Comparison of ENCODE assay signal across 8 mouse cellular contexts in genomic region chr11:51584057-51584430, GRCm38 (mm10). TPM values are rescaled to one million over a fixed set of nuclear protein-coding genes. Genes with fewer than 3 reads are reported as not detected.
DNase-seq lines count a peak whose midpoint lies in the region; ATAC-seq and TF ChIP-seq lines count a peak whose summit lies in the region.

No protein-coding gene starts in this region.

- intact Hi-C loops in gastrocnemius, adult 2 months (cut with DNase I), result no loop called here

- TF ChIP-seq CTCF in gastrocnemius, adult 2 months (IDR thresholded peaks at IDR 0.05), result no peak
- no peak for TF ChIP-seq CTCF in testis, adult 2 months (IDR thresholded peaks at IDR 0.05; ENCODE audit: control insufficient read depth, insufficient read depth, insufficient replicate concordance, low read depth, low read length)

- H3K27ac ChIP-seq in gastrocnemius, adult 2 months, result peak overlapping the region; percentile 97
- peak overlapping the region; percentile 96 for H3K27ac ChIP-seq in testis, adult 2 months (ENCODE audit: control insufficient read depth, insufficient read depth, low read depth, low read length)
- H3K27ac ChIP-seq in hindbrain, embryonic 10.5 days, result peak overlapping the region; percentile 93

- peaks cover 23% of the 10 kb centered on the region for H3K4me1 ChIP-seq in testis, adult 2 months (ENCODE audit: control insufficient read depth, insufficient read depth, low read length)
- H3K4me1 ChIP-seq in hindbrain, embryonic 10.5 days (replicated peaks), result peaks cover 41% of the 10 kb centered on the region
- H3K4me1 ChIP-seq in megakaryocyte, embryonic 14.5 days, result peaks cover 89% of the 10 kb centered on the region

- TF ChIP-seq POLR2A in testis, adult 2 months (IDR thresholded peaks at IDR 0.05; ENCODE audit: control insufficient read depth, low read depth, low read length), result no peak

- no peak for DNase-seq in gastrocnemius, adult 2 months
- DNase-seq in gastrocnemius, adult 18-20 months (ENCODE audit: low spot score), result no peak
- DNase-seq in testis, postnatal 14 days (ENCODE audit: low spot score), result no peak
- no peak for DNase-seq in hindbrain, embryonic 10.5 days (ENCODE audit: low spot score)
- DNase-seq in cerebellum, adult 8-10 months, result no peak

- H3K36me3 ChIP-seq in testis, adult 2 months (ENCODE audit: control insufficient read depth, insufficient read depth, low read length), result no peaks in the 10 kb centered on the region
- H3K36me3 ChIP-seq in hindbrain, embryonic 10.5 days, result peaks cover 40% of the 10 kb centered on the region
- H3K36me3 ChIP-seq in megakaryocyte, embryonic 14.5 days (replicated peaks; ENCODE audit: low read length), result peaks cover 37% of the 10 kb centered on the region

- H3K4me3 ChIP-seq in gastrocnemius, adult 2 months, result peak overlapping the region; percentile 83
- H3K4me3 ChIP-seq in testis, adult 2 months (ENCODE audit: control insufficient read depth, low read depth, low read length), result peak overlapping the region; percentile 92
- peak overlapping the region; percentile 68 for H3K4me3 ChIP-seq in hindbrain, embryonic 10.5 days
- peak overlapping the region; percentile 95 for H3K4me3 ChIP-seq in megakaryocyte, embryonic 14.5 days (replicated peaks)

- no peaks in the 10 kb centered on the region for H3K9me3 ChIP-seq in hindbrain, embryonic 10.5 days
- H3K9me3 ChIP-seq in megakaryocyte, embryonic 14.5 days, result no peaks in the 10 kb centered on the region

- H3K27me3 ChIP-seq in testis, adult 2 months (ENCODE audit: control insufficient read depth, insufficient read depth, low read length), result no peaks in the 10 kb centered on the region
- no peaks in the 10 kb centered on the region for H3K27me3 ChIP-seq in hindbrain, embryonic 10.5 days (ENCODE audit: insufficient read depth, poor library complexity, severe bottlenecking)
- H3K27me3 ChIP-seq in megakaryocyte, embryonic 14.5 days (replicated peaks), result no peaks in the 10 kb centered on the region

- 17% methylated on average over 9 of the region's 9 CpGs for WGBS in hindbrain, embryonic 10.5 days

- no peak; the same call in 1 of the 2 replicates for ATAC-seq in frontal cortex, adult (ENCODE audit: low TSS enrichment)

RNA-seq across cellular contexts. Expression of gene Phykpl, which starts 0.5 kb away (rescaled TPM):
- total RNA-seq in gastrocnemius, adult 2 months (2021), result 10 to 100 TPM; 15.5 to 15.8 TPM
- total RNA-seq in gastrocnemius, adult 18-20 months (2021), result 10 to 100 TPM; 10.9 to 11.9 TPM
- polyA plus RNA-seq in testis, adult 2 months (2012; rRNA removed), result 7.3 TPM in 2 replicates
- polyA plus RNA-seq in hindbrain, embryonic 10.5 days (2016; fragmentation: Nextera tagmentation; extraction: Ambion mirVana), result 13.5 and 14.6 TPM in 2 replicates
- polyA plus RNA-seq in megakaryocyte, embryonic 14.5 days (2012; ENCODE audit: insufficient read depth, low replicate concordance), result 10.1 and 21.6 TPM in 2 replicates

RNA-seq across cellular contexts. Expression of gene Hnrnpab, which starts 22.6 kb away (rescaled TPM):
- 100 to 1,000 TPM in 1 of 2 experiments, 10 to 100 TPM in 1; 95.0 to 112 TPM for total RNA-seq in gastrocnemius, adult 2 months (2021)
- total RNA-seq in gastrocnemius, adult 18-20 months (2021), result 100 to 1,000 TPM; 103 to 109 TPM
- 85.0 and 97.4 TPM in 2 replicates for polyA plus RNA-seq in testis, adult 2 months (2012; rRNA removed)
- polyA plus RNA-seq in hindbrain, embryonic 10.5 days (2016; fragmentation: Nextera tagmentation; extraction: Ambion mirVana), result 607 and 630 TPM in 2 replicates
- 373 and 587 TPM in 2 replicates for polyA plus RNA-seq in megakaryocyte, embryonic 14.5 days (2012; ENCODE audit: insufficient read depth, low replicate concordance)

RNA-seq across cellular contexts. Expression of gene Nhp2, which starts 35.5 kb away (rescaled TPM):
- total RNA-seq in gastrocnemius, adult 2 months (2021), result 10 to 100 TPM; 24.9 to 25.7 TPM
- 10 to 100 TPM; 24.2 to 28.1 TPM for total RNA-seq in gastrocnemius, adult 18-20 months (2021)
- 32.0 and 33.5 TPM in 2 replicates for polyA plus RNA-seq in testis, adult 2 months (2012; rRNA removed)
- 209 and 250 TPM in 2 replicates for polyA plus RNA-seq in hindbrain, embryonic 10.5 days (2016; fragmentation: Nextera tagmentation; extraction: Ambion mirVana)
- 44.8 and 144 TPM in 2 replicates for polyA plus RNA-seq in megakaryocyte, embryonic 14.5 days (2012; ENCODE audit: insufficient read depth, low replicate concordance)

RNA-seq across cellular contexts. Expression of gene Rmnd5b, which starts 51.7 kb away (rescaled TPM):
- total RNA-seq in gastrocnemius, adult 2 months (2021), result 10 to 100 TPM; 11.4 to 11.6 TPM
- 10 to 100 TPM; 10.7 to 12.7 TPM for total RNA-seq in gastrocnemius, adult 18-20 months (2021)
- polyA plus RNA-seq in testis, adult 2 months (2012; rRNA removed), result 66.5 and 73.1 TPM in 2 replicates
- polyA plus RNA-seq in hindbrain, embryonic 10.5 days (2016; fragmentation: Nextera tagmentation; extraction: Ambion mirVana), result 38.9 and 45.6 TPM in 2 replicates
- polyA plus RNA-seq in megakaryocyte, embryonic 14.5 days (2012; ENCODE audit: insufficient read depth, low replicate concordance), result 12.9 and 15.1 TPM in 2 replicates
